In genomic region chr5:20998427-20998826, GRCm38 (mm10) we compare ENCODE assay signal across 21 mouse cellular contexts. TPM values are rescaled to one million over a fixed set of nuclear protein-coding genes. Genes with fewer than 3 reads are reported as not detected.
DNase-seq lines count a peak whose midpoint lies in the region; ATAC-seq and TF ChIP-seq lines count a peak whose summit lies in the region.
"Had no signal": no experiment of that assay in that cellular context is flagged by ENCODE, and none has a peak within 500 bp of the region (broad histone marks: within the 10 kb centered on the region; RNA-seq: fewer than 3 reads in every experiment).

No protein-coding gene starts in this region.

- H3K27ac ChIP-seq in liver, embryonic 14.5 days, result no peak overlapping the region
- H3K27ac ChIP-seq in kidney, embryonic 16.5 days (ENCODE audit: low read length), result no peak overlapping the region
- H3K27ac ChIP-seq: embryonic facial prominence, embryonic 13.5 days; hindbrain, embryonic 13.5 days; midbrain, embryonic 13.5 days had no signal

- H3K9ac ChIP-seq in liver, embryonic 14.5 days (replicated peaks), result no peak overlapping the region
- no peak overlapping the region for H3K9ac ChIP-seq in kidney, embryonic 16.5 days (replicated peaks; ENCODE audit: low read length)
- H3K9ac ChIP-seq: embryonic facial prominence, embryonic 13.5 days; heart, embryonic 12.5 days; hindbrain, embryonic 13.5 days; midbrain, embryonic 13.5 days had no signal

- peaks cover 67% of the 10 kb centered on the region for H3K36me3 ChIP-seq in G1E (replicated peaks)
- H3K36me3 ChIP-seq in liver, embryonic 14.5 days (replicated peaks; ENCODE audit: control insufficient read depth, insufficient read depth, low read depth), result peaks cover 36% of the 10 kb centered on the region
- H3K36me3 ChIP-seq in kidney, embryonic 16.5 days (ENCODE audit: insufficient read depth, low read length), result peaks cover 70% of the 10 kb centered on the region

- no peaks in the 10 kb centered on the region for H3K27me3 ChIP-seq in G1E (ENCODE audit: insufficient read depth, low read length)
- H3K27me3 ChIP-seq in liver, embryonic 14.5 days (ENCODE audit: control insufficient read depth, insufficient read depth, low read length), result no peaks in the 10 kb centered on the region
- H3K27me3 ChIP-seq in kidney, embryonic 16.5 days (ENCODE audit: insufficient read depth, low read length), result no peaks in the 10 kb centered on the region
- H3K27me3 ChIP-seq: embryonic facial prominence, embryonic 13.5 days; heart, embryonic 12.5 days; hindbrain, embryonic 13.5 days; megakaryocyte, embryonic 14.5 days; midbrain, embryonic 13.5 days had no signal

- peaks cover 53% of the 10 kb centered on the region for H3K4me1 ChIP-seq in G1E (ENCODE audit: insufficient read depth, low read depth, low read length)
- peaks cover 0 to 26% of the 10 kb centered on the region in 2 experiments; a peak in 2 of 4 replicates for H3K4me1 ChIP-seq in liver, embryonic 14.5 days (replicated peaks; ENCODE audit: control insufficient read depth in 2 of 2, insufficient read depth in 2 of 2, low read length in 1 of 2)
- no peaks in the 10 kb centered on the region for H3K4me1 ChIP-seq in kidney, embryonic 16.5 days (ENCODE audit: insufficient read depth, low read length)
- H3K4me1 ChIP-seq: embryonic facial prominence, embryonic 13.5 days; heart, embryonic 12.5 days; hindbrain, embryonic 13.5 days; midbrain, embryonic 13.5 days had no signal

- H3K9me3 ChIP-seq in G1E (replicated peaks), result no peaks in the 10 kb centered on the region
- no peaks in the 10 kb centered on the region for H3K9me3 ChIP-seq in liver, embryonic 14.5 days (ENCODE audit: control insufficient read depth, low read length)
- H3K9me3 ChIP-seq in kidney, embryonic 16.5 days (ENCODE audit: low read length), result peaks cover 7% of the 10 kb centered on the region; the same call in 1 of the 2 replicates
- H3K9me3 ChIP-seq: megakaryocyte, embryonic 14.5 days had no signal

- peak; percentile 24; the same call in 1 of the 2 replicates for TF ChIP-seq EP300 in liver, embryonic 14.5 days (IDR thresholded peaks at IDR 0.05; ENCODE audit: low read depth)

- WGBS in liver, embryonic 14.5 days (ENCODE audit: insufficient replicate concordance), result 28% methylated on average over 6 of the region's 6 CpGs
- 93% methylated on average over 6 of the region's 6 CpGs for WGBS in kidney, embryonic 16.5 days

- DNase-seq in G1E (ENCODE audit: low spot score), result peak; percentile 6
- DNase-seq in liver, embryonic 14.5 days (ENCODE audit: low read depth in 3 of 3, low spot score in 3 of 3), result peak in 1 of 3 experiments; percentile 37
- DNase-seq in frontal cortex, postnatal 14 days (ENCODE audit: low spot score in 2 of 2), result no peak
- no peak for DNase-seq in right cerebral cortex, adult 2 months (ENCODE audit: low spot score in 2 of 2)
- DNase-seq: cerebellum, adult 18-20 months; cerebellum, postnatal 10 days; gastrocnemius, postnatal 14 days; heart, adult 11 months; heart, postnatal 4 days; kidney, adult 11 months; kidney, postnatal 25 days; lung, postnatal 36 days had no signal

- no peak overlapping the region for H3K4me2 ChIP-seq in liver, embryonic 14.5 days (ENCODE audit: low read depth)
- H3K4me2 ChIP-seq in kidney, embryonic 16.5 days (replicated peaks; ENCODE audit: low read depth, low read length), result no peak overlapping the region
- H3K4me2 ChIP-seq: embryonic facial prominence, embryonic 13.5 days; heart, embryonic 12.5 days; hindbrain, embryonic 13.5 days; midbrain, embryonic 13.5 days had no signal

- no peak for TF ChIP-seq CTCF in G1E (IDR thresholded peaks at IDR 0.05; ENCODE audit: low read depth, low read length)
- TF ChIP-seq CTCF in liver, embryonic 14.5 days (IDR thresholded peaks at IDR 0.05; ENCODE audit: low read depth), result peak; percentile 49

- H3K4me3 ChIP-seq in G1E (ENCODE audit: low read depth, low read length), result peak overlapping the region; percentile 11; the same call in 1 of the 2 replicates
- no peak overlapping the region for H3K4me3 ChIP-seq in liver, embryonic 14.5 days (ENCODE audit: insufficient read depth in 1 of 2, low read depth in 2 of 2, low read length in 2 of 2)
- no peak overlapping the region for H3K4me3 ChIP-seq in kidney, embryonic 16.5 days (ENCODE audit: low read length)
- H3K4me3 ChIP-seq: embryonic facial prominence, embryonic 13.5 days; heart, embryonic 12.5 days; hindbrain, embryonic 13.5 days; megakaryocyte, embryonic 14.5 days; midbrain, embryonic 13.5 days had no signal

- peak; percentile 16; the same call in 1 of the 2 replicates for ATAC-seq in G1E (ENCODE audit: extremely low read depth, insufficient number of reproducible peaks, low FRiP score, poor library complexity, severe bottlenecking)
- peak; percentile 58 for ATAC-seq in erythroid progenitor cell, adult 5-6 weeks (replicated peaks; ENCODE audit: low FRiP score, poor library complexity, severe bottlenecking)
- peak; percentile 65 for ATAC-seq in liver, embryonic 14.5 days (ENCODE audit: insufficient read depth)
- peak; percentile 72 for ATAC-seq in megakaryocyte-erythroid progenitor cell, adult 5-6 weeks (replicated peaks; ENCODE audit: low FRiP score, low TSS enrichment, poor library complexity, severe bottlenecking)
- no peak for ATAC-seq in kidney, embryonic 16.5 days (ENCODE audit: low FRiP score, low TSS enrichment)
- ATAC-seq: forebrain, embryonic 16.5 days; midbrain, embryonic 13.5 days had no signal

RNA-seq across cellular contexts. Expression of gene Rsbn1l, which starts 42.2 kb away (rescaled TPM):
- total RNA-seq in G1E (2014; fragmentation: Nextera tagmentation) (90.5 and 90.8 TPM in 2 replicates), G1E (2017) (63.7 and 69.7 TPM in 2 replicates)
- polyA plus RNA-seq in G1E (2012), result 15.7 and 16.7 TPM in 2 replicates
- 47.2 and 60.4 TPM in 2 replicates for total RNA-seq in erythroid progenitor cell, adult 5-6 weeks (2015; ENCODE audit: low replicate concordance)
- total RNA-seq in erythroid progenitor cell, adult 5-6 weeks (2017; ENCODE audit: low replicate concordance), result 51.8 and 72.5 TPM in 2 replicates
- 3.5 and 4.6 TPM in 2 replicates for polyA plus RNA-seq in liver, embryonic 14.5 days (2012; rRNA removed)
- 3.7 and 4.2 TPM in 2 replicates for polyA plus RNA-seq in liver, embryonic 14.5 days (2014; fragmentation: Nextera tagmentation; extraction: Ambion mirVana)
- 30.6 and 43.0 TPM in 2 replicates for total RNA-seq in megakaryocyte-erythroid progenitor cell, adult 5-6 weeks (2014; fragmentation: Nextera tagmentation)
- total RNA-seq in megakaryocyte-erythroid progenitor cell, adult 5-6 weeks (2017), result 26.7 and 33.0 TPM in 2 replicates
- polyA plus RNA-seq in kidney, embryonic 16.5 days (2015; fragmentation: Nextera tagmentation; extraction: Ambion mirVana), result 4.5 and 5.6 TPM in 2 replicates

RNA-seq across cellular contexts. Expression of gene Ptpn12, which starts 57.3 kb away (rescaled TPM):
- total RNA-seq in G1E (2014; fragmentation: Nextera tagmentation), result 112 and 137 TPM in 2 replicates
- 84.7 and 95.6 TPM in 2 replicates for total RNA-seq in G1E (2017)
- polyA plus RNA-seq in G1E (2012), result 25.4 and 59.0 TPM in 2 replicates
- 50.5 and 104 TPM in 2 replicates for total RNA-seq in erythroid progenitor cell, adult 5-6 weeks (2015; ENCODE audit: low replicate concordance)
- 18.5 and 44.3 TPM in 2 replicates for total RNA-seq in erythroid progenitor cell, adult 5-6 weeks (2017; ENCODE audit: low replicate concordance)
- 12.5 and 18.6 TPM in 2 replicates for polyA plus RNA-seq in liver, embryonic 14.5 days (2012; rRNA removed)
- polyA plus RNA-seq in liver, embryonic 14.5 days (2014; fragmentation: Nextera tagmentation; extraction: Ambion mirVana), result 14.4 and 15.0 TPM in 2 replicates
- total RNA-seq in megakaryocyte-erythroid progenitor cell, adult 5-6 weeks (2014; fragmentation: Nextera tagmentation), result 61.3 and 82.5 TPM in 2 replicates
- 35.8 and 52.0 TPM in 2 replicates for total RNA-seq in megakaryocyte-erythroid progenitor cell, adult 5-6 weeks (2017)
- 23.0 and 25.1 TPM in 2 replicates for polyA plus RNA-seq in kidney, embryonic 16.5 days (2015; fragmentation: Nextera tagmentation; extraction: Ambion mirVana)
